Mouse (Mus musculus): ENCODE data around the gene Depdc1b.

DNA sequence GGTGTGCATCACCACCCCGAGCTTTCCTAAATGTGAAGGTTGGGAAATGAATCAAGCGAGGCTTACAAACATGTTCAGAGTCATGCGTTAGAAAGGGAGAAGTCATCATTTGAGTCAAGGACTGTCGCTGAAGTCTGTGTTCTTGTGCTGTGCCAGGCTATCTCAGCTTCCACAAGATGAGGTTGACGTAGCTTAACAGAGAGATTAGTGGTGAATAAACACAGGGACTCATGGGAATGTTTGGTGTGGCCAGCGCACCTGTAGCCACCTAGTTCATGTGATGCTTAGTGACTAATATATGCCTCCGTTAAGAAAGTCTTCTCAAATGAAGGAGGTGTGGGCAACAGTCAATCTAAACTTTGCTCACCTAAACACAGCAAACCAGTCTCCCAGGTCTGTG lies 10.9 kb downstream of the Depdc1b start:
- TF ChIP-seq CTCF (IDR thresholded peaks at IDR 0.05; ENCODE audit: extremely low read depth, insufficient read length, insufficient replicate concordance, low read depth, low read length): no peak
- TF ChIP-seq POLR2A (IDR thresholded peaks at IDR 0.05; ENCODE audit: low read depth, low read length): no peak

Measured in small intestine, adult 2 months (tissue).